Mouse (Mus musculus) limb, embryonic 12.5 days (tissue): ENCODE data around the gene Tmem121. TPM values are rescaled to one million over a fixed set of nuclear protein-coding genes. Genes with fewer than 3 reads are reported as not detected.
"Not testable (repeated sequence)": the region's sequence is repeated elsewhere in the genome, so short reads cannot be mapped to it uniquely, and the experiment has no call there.

ENCODE experiments used
- ATAC-seq: fragments of 200-750 bp; cut with Nextera tagmentation; 2 replicates; pipeline ENCODE4 v1.8.0; 2017; ENCODE audit warnings: low read depth, moderate TSS enrichment; ENCODE audit not compliant: insufficient number of reproducible peaks, insufficient read depth, low FRiP score, low TSS enrichment
- H3K27ac ChIP-seq: fragments of 300-500 bp; sonication (generic); 2 replicates; pipeline ENCODE4 v1.5.1; 2016; ENCODE audit warnings: mild to moderate bottlenecking, moderate library complexity
- H3K27me3 ChIP-seq: fragments of 300-500 bp; sonication (generic); 2 replicates; pipeline ENCODE4 v1.6.1; 2016; ENCODE audit warnings: mild to moderate bottlenecking, moderate library complexity
- H3K36me3 ChIP-seq: fragments of 300-500 bp; sonication (generic); 2 replicates; pipeline ENCODE4 v1.6.1; 2016; ENCODE audit warnings: mild to moderate bottlenecking, moderate library complexity
- H3K4me1 ChIP-seq: fragments of 300-500 bp; sonication (generic); replicated peaks from 2 replicates; pipeline ENCODE4 v1.6.1; 2016
- H3K4me2 ChIP-seq: fragments of 300-500 bp; sonication (generic); 2 replicates; pipeline ENCODE4 v1.6.1; 2016; ENCODE audit warnings: mild to moderate bottlenecking, moderate library complexity
- H3K4me3 ChIP-seq: fragments of 300-500 bp; sonication (generic); replicated peaks from 2 replicates; pipeline ENCODE4 v1.5.1; 2016; ENCODE audit warnings: mild to moderate bottlenecking
- H3K9ac ChIP-seq: fragments of 300-500 bp; sonication (generic); replicated peaks from 2 replicates; pipeline ENCODE4 v1.6.1; 2016; ENCODE audit warnings: mild to moderate bottlenecking, moderate library complexity
- H3K9me3 ChIP-seq: fragments of 300-500 bp; sonication (generic); 2 replicates; pipeline ENCODE4 v1.6.1; 2016; ENCODE audit warnings: mild to moderate bottlenecking, moderate library complexity
- WGBS: fragments of 180-500 bp; shearing (Covaris S2); methylation state at CpG from one replicate; pipeline ENCODE4 v1.1.7; 2016; 5-methylcytosine and 5-hydroxymethylcytosine counted together
- polyA plus RNA-seq: library from polyadenylated mRNA; unstranded; fragments of >200 nt; fragmentation: Nextera tagmentation; extraction: Ambion mirVana; gene quantifications from 2 replicates; pipeline ENCODE4 v1.2.1, GENCODE M21; 2016

The Tmem121 gene
- polyA plus RNA-seq, 1 experiment from 2014 or later, result 18.7 TPM

- no peak for ATAC-seq
- peaks cover 29% of the 10 kb centered on the region for H3K4me1 ChIP-seq
- peak overlapping the region; percentile 83 for H3K4me2 ChIP-seq
- no peak overlapping the region for H3K4me3 ChIP-seq
- WGBS, result 88% methylated on average over 51 of the region's 51 CpGs
- peaks cover 44% of the 10 kb centered on the region for H3K27me3 ChIP-seq
- peaks cover 26% of the 10 kb centered on the region for H3K36me3 ChIP-seq
- H3K9ac ChIP-seq, result no peak overlapping the region
- no peak overlapping the region for H3K27ac ChIP-seq
- H3K9me3 ChIP-seq, result no peaks in the 10 kb centered on the region
Observed at GRCm38 (mm10) chr12:113188349-113189055, 2.8 kb downstream of the Tmem121 start.

DNA sequence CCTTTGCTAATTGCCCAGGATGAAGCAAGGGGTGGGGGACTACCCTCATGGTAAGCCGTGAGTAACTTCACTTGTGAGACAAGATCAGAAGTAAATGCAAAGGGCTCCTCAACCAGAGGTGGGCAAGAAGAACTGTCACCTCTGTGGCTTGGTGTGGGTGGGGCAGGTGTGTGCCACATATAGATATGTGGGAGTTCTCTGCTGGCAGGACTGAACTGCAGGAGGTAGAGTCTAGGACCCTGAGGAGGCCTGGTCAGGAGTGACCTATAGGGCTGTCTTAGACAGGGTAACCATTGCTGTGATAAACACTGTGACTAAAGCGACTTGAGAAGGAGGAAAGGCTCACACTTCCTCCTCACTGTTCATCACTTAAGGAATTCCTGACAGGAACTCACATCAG is 7.7 kb downstream of the Tmem121 start:
- Histone ChIP-seq H3K4me1 (no peaks in the 10 kb centered on the region), H3K27ac (no peak overlapping the region), H3K9me3 (peaks cover 10% of the 10 kb centered on the region; the same call in 1 of the 2 replicates), H3K9ac (no peak overlapping the region), H3K4me2 (no peak overlapping the region), H3K27me3 (peaks cover 2% of the 10 kb centered on the region; the same call in 1 of the 2 replicates), H3K4me3 (no peak overlapping the region), H3K36me3 (peaks cover 23% of the 10 kb centered on the region)
- 60% methylated on average over 2 of the region's 2 CpGs for WGBS
- ATAC-seq, result no peak

GRCm38 (mm10) chr12:113199132-113199531 is 13.4 kb downstream of the Tmem121 start:
- not testable (repeated sequence) for H3K4me2 ChIP-seq, H3K9me3 ChIP-seq, ATAC-seq, H3K9ac ChIP-seq, H3K36me3 ChIP-seq, H3K27me3 ChIP-seq, H3K27ac ChIP-seq, H3K4me1 ChIP-seq, H3K4me3 ChIP-seq
- WGBS, result 96% methylated on average over 3 of the region's 6 CpGs

DNA sequence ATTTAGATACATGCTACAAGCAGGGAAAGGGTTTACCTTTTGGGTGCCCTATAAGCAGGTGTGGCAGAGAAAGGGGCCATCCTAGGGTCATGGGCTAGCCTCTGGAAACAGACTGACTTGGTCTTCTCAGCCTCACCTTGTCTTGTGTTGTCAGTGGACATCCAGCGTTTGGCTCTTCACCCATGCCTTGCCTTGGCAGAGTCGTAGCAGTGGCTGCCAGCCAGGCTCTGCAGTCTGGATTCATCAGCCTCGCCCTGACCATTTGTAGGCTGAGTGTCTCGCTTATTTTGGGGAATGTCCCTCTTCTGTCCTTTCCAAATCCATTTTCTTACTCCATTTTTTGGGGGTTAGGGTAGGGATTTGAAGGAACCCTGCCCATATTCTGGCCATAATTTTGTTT is 15.6 kb downstream of the Tmem121 start:
- H3K27ac ChIP-seq, result no peak overlapping the region
- no peaks in the 10 kb centered on the region for H3K4me1 ChIP-seq
- no peak overlapping the region for H3K9ac ChIP-seq
- 90% methylated on average over 4 of the region's 4 CpGs for WGBS
- H3K36me3 ChIP-seq, result no peaks in the 10 kb centered on the region
- H3K4me2 ChIP-seq, result no peak overlapping the region
- no peak overlapping the region for H3K4me3 ChIP-seq
- ATAC-seq, result no peak
- H3K27me3 ChIP-seq, result no peaks in the 10 kb centered on the region
- no peaks in the 10 kb centered on the region for H3K9me3 ChIP-seq

- no peak for ATAC-seq
- Histone ChIP-seq H3K27me3 (no peaks in the 10 kb centered on the region), H3K9me3 (no peaks in the 10 kb centered on the region)
Observed at GRCm38 (mm10) chr12:113202008-113202407, 16.3 kb downstream of the Tmem121 start.

DNA sequence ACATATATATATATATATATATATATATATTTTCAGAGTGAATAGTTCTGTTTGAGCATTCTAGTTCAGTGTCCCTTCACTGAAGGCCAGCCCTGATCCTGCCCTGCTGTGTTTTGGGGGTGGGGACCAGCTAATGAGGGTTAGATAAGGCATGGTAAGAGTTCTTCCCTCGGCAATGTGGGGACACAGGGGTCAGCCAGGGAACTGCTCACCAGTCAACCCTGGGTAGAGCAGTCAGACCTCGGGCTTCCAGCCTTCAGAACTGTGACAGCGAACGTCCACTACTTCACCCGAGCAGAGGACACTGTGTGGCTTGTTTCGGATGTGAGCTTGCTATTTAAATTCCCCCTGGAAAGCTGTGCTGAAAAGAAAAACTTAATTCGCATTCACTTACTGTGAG is 17.8 kb downstream of the Tmem121 start:
- H3K9me3 ChIP-seq, result no peaks in the 10 kb centered on the region
- H3K27me3 ChIP-seq, result no peaks in the 10 kb centered on the region
- H3K4me3 ChIP-seq, result no peak overlapping the region
- no peak overlapping the region for H3K4me2 ChIP-seq
- no peak overlapping the region for H3K9ac ChIP-seq
- WGBS, result 81% methylated on average over 7 of the region's 7 CpGs
- no peaks in the 10 kb centered on the region for H3K36me3 ChIP-seq
- no peak overlapping the region for H3K27ac ChIP-seq
- no peaks in the 10 kb centered on the region for H3K4me1 ChIP-seq
- ATAC-seq, result no peak

More at GRCm38 (mm10) chr12:113202008-113202407, 16.3 kb downstream of the Tmem121 start:
- Histone ChIP-seq H3K27ac (no peak overlapping the region), H3K36me3 (no peaks in the 10 kb centered on the region), H3K4me1 (no peaks in the 10 kb centered on the region), H3K4me2 (no peak overlapping the region), H3K9ac (no peak overlapping the region), H3K4me3 (no peak overlapping the region)

- 85% methylated on average over 7 of the region's 7 CpGs for WGBS
- Histone ChIP-seq H3K4me1 (no peaks in the 10 kb centered on the region), H3K36me3 (no peaks in the 10 kb centered on the region), H3K9me3 (no peaks in the 10 kb centered on the region), H3K9ac (no peak overlapping the region), H3K27me3 (no peaks in the 10 kb centered on the region), H3K4me3 (no peak overlapping the region), H3K4me2 (no peak overlapping the region), H3K27ac (no peak overlapping the region)
- no peak for ATAC-seq
Observed at GRCm38 (mm10) chr12:113205251-113205942, 19.7 kb downstream of the Tmem121 start.

DNA sequence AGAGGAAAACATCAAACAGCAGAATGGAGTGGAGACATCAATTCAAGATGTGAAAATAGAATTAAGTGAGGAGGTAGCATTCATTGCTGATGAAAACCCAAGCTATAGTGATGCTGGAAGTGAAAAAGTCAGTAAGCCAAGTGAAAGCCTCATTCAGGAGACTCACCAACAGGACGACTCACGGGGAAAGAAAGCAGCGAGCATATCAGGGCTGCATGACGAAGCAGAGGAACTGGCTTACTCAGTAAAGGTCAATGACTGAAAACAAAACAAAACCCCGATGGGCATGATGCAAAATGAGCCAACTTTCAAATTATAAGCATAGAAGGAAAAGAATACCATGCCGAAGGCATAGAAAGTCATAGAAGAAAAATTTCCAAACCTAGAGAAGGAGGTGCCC is 22.0 kb downstream of the Tmem121 start:
- no peaks in the 10 kb centered on the region for H3K36me3 ChIP-seq
- H3K9ac ChIP-seq, result no peak overlapping the region
- no peak overlapping the region for H3K27ac ChIP-seq
- WGBS, result 84% methylated on average over 6 of the region's 6 CpGs
- H3K27me3 ChIP-seq, result no peaks in the 10 kb centered on the region
- ATAC-seq, result no peak
- no peak overlapping the region for H3K4me3 ChIP-seq
- H3K4me2 ChIP-seq, result no peak overlapping the region
- H3K9me3 ChIP-seq, result no peaks in the 10 kb centered on the region
- H3K4me1 ChIP-seq, result no peaks in the 10 kb centered on the region

- Histone ChIP-seq H3K36me3 (no peaks in the 10 kb centered on the region), H3K27ac (no peak overlapping the region), H3K4me2 (no peak overlapping the region), H3K4me1 (no peaks in the 10 kb centered on the region), H3K4me3 (no peak overlapping the region), H3K27me3 (no peaks in the 10 kb centered on the region), H3K9ac (no peak overlapping the region), H3K9me3 (no peaks in the 10 kb centered on the region)
- WGBS, result 88% methylated on average over 17 of the region's 17 CpGs
- no peak for ATAC-seq
Observed at GRCm38 (mm10) chr12:113210586-113211378, 25.1 kb downstream of the Tmem121 start.

- Histone ChIP-seq H3K4me1 (no peaks in the 10 kb centered on the region), H3K36me3 (no peaks in the 10 kb centered on the region), H3K4me2 (no peak overlapping the region), H3K9ac (no peak overlapping the region), H3K27ac (no peak overlapping the region), H3K9me3 (no peaks in the 10 kb centered on the region), H3K27me3 (no peaks in the 10 kb centered on the region), H3K4me3 (no peak overlapping the region)
- WGBS, result 79% methylated on average over 5 of the region's 5 CpGs
- no peak for ATAC-seq
Observed at GRCm38 (mm10) chr12:113211772-113212171, 26.0 kb downstream of the Tmem121 start.

GRCm38 (mm10) chr12:113212326-113212924 is 26.7 kb downstream of the Tmem121 start:
- H3K9ac ChIP-seq, result no peak overlapping the region
- no peak overlapping the region for H3K4me3 ChIP-seq
- H3K4me2 ChIP-seq, result no peak overlapping the region
- no peak overlapping the region for H3K27ac ChIP-seq
- no peaks in the 10 kb centered on the region for H3K36me3 ChIP-seq
- 91% methylated on average over 10 of the region's 10 CpGs for WGBS
- no peaks in the 10 kb centered on the region for H3K27me3 ChIP-seq
- no peaks in the 10 kb centered on the region for H3K4me1 ChIP-seq
- ATAC-seq, result no peak
- H3K9me3 ChIP-seq, result no peaks in the 10 kb centered on the region
